Mouse (Mus musculus) lung, embryonic 14.5 days (tissue): Measurements from ENCODE around the gene Arpc1a. TPM values are rescaled to one million over a fixed set of nuclear protein-coding genes. Genes with fewer than 3 reads are reported as not detected.

Experiments
- ATAC-seq: fragments of 200-750 bp; cut with Nextera tagmentation; 2 replicates; pipeline ENCODE4 v1.8.0; 2017; ENCODE audit warnings: mild to moderate bottlenecking, moderate TSS enrichment, moderate library complexity; ENCODE audit not compliant: insufficient read depth
- DNase-seq: peaks from one replicate; pipeline ENCODE4 v3.0.0-alpha.2; 2015
- H3K27ac ChIP-seq: fragments of 300-500 bp; sonication (generic); 2 replicates; pipeline ENCODE4 v1.5.1; 2014; ENCODE audit warnings: low read depth, mild to moderate bottlenecking, moderate library complexity
- H3K27me3 ChIP-seq: fragments of 300-500 bp; sonication (generic); 2 replicates; pipeline ENCODE4 v1.6.1; 2014; ENCODE audit warnings: low read length, control low read depth; ENCODE audit not compliant: insufficient read depth
- H3K36me3 ChIP-seq: fragments of 300-500 bp; sonication (generic); 2 replicates; pipeline ENCODE4 v1.6.1; 2014; ENCODE audit warnings: control low read depth; ENCODE audit not compliant: insufficient read depth
- H3K4me1 ChIP-seq: fragments of 300-500 bp; sonication (generic); 2 replicates; pipeline ENCODE4 v1.6.1; 2014; ENCODE audit warnings: antibody characterized with exemption, control low read depth; ENCODE audit not compliant: insufficient read depth
- H3K4me2 ChIP-seq: fragments of 300-500 bp; sonication (generic); 2 replicates; pipeline ENCODE4 v1.6.1; 2014; ENCODE audit warnings: mild to moderate bottlenecking
- H3K4me3 ChIP-seq: fragments of 300-500 bp; sonication (generic); 2 replicates; pipeline ENCODE4 v1.5.1; 2014; ENCODE audit warnings: low read depth, low read length
- H3K9ac ChIP-seq: fragments of 300-500 bp; sonication (generic); 2 replicates; pipeline ENCODE4 v1.6.1; 2014
- H3K9me3 ChIP-seq: fragments of 300-500 bp; sonication (generic); 2 replicates; pipeline ENCODE4 v1.6.1; 2016; ENCODE audit warnings: low read depth, low read length, control low read depth
- CTCF ChIP-seq: IDR thresholded peaks from 2 replicates; pipeline ENCODE4 v1.5.1; 2016; ENCODE audit warnings: antibody characterized with exemption, low read depth
- WGBS: fragments of 180-500 bp; shearing (Covaris S2); extraction: QIAGEN DNeasy Blood & Tissue Kit; methylation state at CpG from one replicate; pipeline ENCODE4 v1.1.7; 2014; 5-methylcytosine and 5-hydroxymethylcytosine counted together
- polyA plus RNA-seq: library from polyadenylated mRNA; unstranded; fragments of >200 nt; fragmentation: Nextera tagmentation; extraction: Ambion mirVana; gene quantifications from 2 replicates; pipeline ENCODE4 v1.2.1, GENCODE M21; 2014

Gene Arpc1a
- polyA plus RNA-seq, 1 experiment from 2014 or later = 148 TPM

DNA sequence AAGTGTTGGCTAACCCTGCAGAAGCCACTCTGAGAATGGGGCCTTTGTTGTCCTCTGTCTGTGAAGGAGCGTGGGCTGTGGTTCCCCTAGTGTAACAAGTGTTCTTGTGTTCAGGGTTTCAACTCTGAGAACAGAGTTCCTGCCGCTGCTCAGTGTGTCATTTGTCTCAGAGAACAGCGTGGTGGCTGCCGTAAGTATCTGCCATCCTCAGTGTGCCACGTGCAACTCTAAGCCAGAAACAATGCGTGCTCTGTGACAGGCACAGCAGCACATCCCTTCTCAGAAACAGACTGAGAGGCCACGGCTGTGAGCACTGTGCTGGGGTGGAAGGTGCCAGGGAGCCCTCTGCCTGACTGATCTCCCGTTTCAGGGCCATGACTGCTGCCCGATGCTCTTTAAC, 20.7 kb downstream of the Arpc1a start:
- DNase-seq = no peak
- no peaks in the 10 kb centered on the region for H3K27me3 ChIP-seq
- H3K36me3 ChIP-seq = peaks cover 84% of the 10 kb centered on the region
- no peak overlapping the region for H3K27ac ChIP-seq
- H3K4me3 ChIP-seq = no peak overlapping the region
- no peak overlapping the region for H3K4me2 ChIP-seq
- ATAC-seq = no peak
- no peak overlapping the region for H3K9ac ChIP-seq
- TF ChIP-seq CTCF = no peak
- H3K4me1 ChIP-seq = no peaks in the 10 kb centered on the region
- H3K9me3 ChIP-seq = no peaks in the 10 kb centered on the region
- WGBS = 78% methylated on average over 9 of the region's 9 CpGs

DNA sequence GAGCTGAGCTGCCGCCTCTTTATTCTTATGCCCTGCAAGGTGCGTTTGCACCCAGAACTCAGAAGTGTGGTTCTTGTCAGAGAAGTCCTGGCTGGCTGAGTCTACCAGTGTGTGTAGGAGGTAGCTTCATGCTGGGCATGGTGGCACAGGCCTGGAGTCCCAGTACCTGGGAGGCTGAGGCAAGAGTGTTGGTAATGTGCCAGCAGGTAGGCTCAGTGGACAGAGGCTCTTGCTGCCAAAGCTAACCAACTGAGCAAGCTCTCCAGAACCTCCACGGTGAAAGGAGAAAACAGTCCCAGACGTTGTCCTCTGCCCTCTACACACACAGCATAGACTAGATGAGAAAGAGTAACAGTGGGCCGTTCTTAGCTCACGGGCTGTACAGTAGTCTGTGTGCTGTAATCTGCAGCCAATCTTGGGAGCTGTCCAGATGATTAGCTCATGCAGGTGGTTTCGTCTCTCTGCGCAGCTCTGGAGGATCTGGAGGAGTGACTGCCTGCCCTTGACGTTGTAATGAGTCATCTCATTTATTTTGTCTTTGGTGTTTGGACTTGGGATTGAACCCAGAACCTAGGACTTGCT, 22.2 kb downstream of the Arpc1a start:
- DNase-seq (no peak), ATAC-seq (no peak)
- H3K4me2 ChIP-seq = no peak overlapping the region
- no peaks in the 10 kb centered on the region for H3K27me3 ChIP-seq
- no peaks in the 10 kb centered on the region for H3K9me3 ChIP-seq
- H3K4me3 ChIP-seq = no peak overlapping the region
- no peak overlapping the region for H3K9ac ChIP-seq
- TF ChIP-seq CTCF = no peak
- H3K4me1 ChIP-seq = no peaks in the 10 kb centered on the region
- 90% methylated on average over 9 of the region's 9 CpGs for whole genome bisulfite sequencing
- no peak overlapping the region for H3K27ac ChIP-seq
- H3K36me3 ChIP-seq = peaks cover 92% of the 10 kb centered on the region

DNA sequence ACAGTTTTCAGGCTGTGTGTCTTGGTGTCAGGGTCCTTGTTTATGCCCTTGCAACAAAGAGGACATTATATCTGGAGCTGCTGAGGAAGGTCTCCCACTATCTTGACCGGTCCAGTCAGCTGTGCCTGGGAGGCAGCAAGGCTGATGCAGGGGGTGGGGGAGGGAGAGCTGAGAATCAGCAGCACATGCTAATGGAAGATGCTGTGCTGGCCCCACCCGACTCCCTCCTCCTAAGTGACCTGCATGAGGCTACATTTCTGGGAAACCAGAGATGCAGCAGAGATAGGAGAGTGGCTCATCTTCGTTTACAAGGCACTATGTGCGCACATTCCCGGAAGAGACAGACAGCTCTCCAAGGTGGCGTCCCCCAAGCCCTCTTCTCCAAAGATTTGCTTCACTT, 26.8 kb downstream of the Arpc1a start:
- ATAC-seq (no peak), DNase-seq (no peak)
- peaks cover 55% of the 10 kb centered on the region for H3K36me3 ChIP-seq
- no peak overlapping the region for H3K4me3 ChIP-seq
- WGBS = 81% methylated on average over 6 of the region's 6 CpGs
- no peaks in the 10 kb centered on the region for H3K27me3 ChIP-seq
- no peaks in the 10 kb centered on the region for H3K4me1 ChIP-seq
- no peak overlapping the region for H3K27ac ChIP-seq
- no peaks in the 10 kb centered on the region for H3K9me3 ChIP-seq
- TF ChIP-seq CTCF = no peak
- no peak overlapping the region for H3K4me2 ChIP-seq
- no peak overlapping the region for H3K9ac ChIP-seq

DNA sequence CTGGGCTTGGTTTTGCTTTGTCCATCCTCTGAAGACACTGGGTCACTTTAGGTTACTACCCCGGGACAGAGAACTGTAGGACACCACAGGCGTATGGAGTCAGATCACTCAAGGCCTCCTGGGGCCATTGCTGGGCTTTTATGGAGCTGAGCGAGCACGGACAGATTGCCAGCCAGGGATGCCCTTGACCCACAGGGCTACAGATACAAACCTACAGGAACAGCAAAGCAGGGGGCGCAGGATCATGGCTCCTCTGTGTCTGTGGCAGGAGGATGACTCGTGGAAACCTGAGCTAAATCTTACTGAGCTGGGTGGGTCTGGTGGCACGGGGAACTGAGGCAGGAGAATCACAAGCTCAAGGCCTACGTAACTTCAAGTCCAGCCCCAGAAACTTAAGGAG, 28.9 kb downstream of the Arpc1a start:
- ATAC-seq = no peak
- WGBS = 72% methylated on average over 8 of the region's 8 CpGs
- TF ChIP-seq CTCF = no peak

DNA sequence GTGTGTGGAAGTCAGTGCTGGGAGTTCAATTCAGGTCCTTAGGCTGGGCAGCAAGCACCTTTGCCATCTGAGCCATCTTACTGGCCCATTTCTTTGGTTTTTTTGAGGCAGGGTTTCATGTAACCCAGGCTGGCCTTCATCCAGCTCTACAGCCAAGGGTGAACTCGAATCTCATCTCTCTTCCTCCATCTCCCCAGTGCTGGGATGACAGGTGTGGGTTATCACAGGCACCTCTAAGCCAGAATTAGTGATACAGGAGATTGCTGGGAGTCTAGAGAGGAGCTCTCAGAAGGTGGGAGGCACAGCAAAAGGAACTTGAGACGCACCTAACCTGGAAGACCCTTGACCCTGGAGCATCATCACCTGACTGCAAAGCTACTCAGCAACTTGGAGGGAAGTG, 29.8 kb downstream of the Arpc1a start:
- no peak overlapping the region for H3K27ac ChIP-seq
- ATAC-seq = no peak
- no peak for DNase-seq

More for the DNA sequence above, 28.9 kb downstream of the Arpc1a start:
- Histone ChIP-seq H3K27ac (no peak overlapping the region), H3K4me1 (no peaks in the 10 kb centered on the region), H3K4me2 (no peak overlapping the region), H3K9me3 (no peaks in the 10 kb centered on the region), H3K4me3 (no peak overlapping the region), H3K9ac (no peak overlapping the region), H3K36me3 (peaks cover 34% of the 10 kb centered on the region), H3K27me3 (no peaks in the 10 kb centered on the region)
- no peak for DNase-seq

DNA sequence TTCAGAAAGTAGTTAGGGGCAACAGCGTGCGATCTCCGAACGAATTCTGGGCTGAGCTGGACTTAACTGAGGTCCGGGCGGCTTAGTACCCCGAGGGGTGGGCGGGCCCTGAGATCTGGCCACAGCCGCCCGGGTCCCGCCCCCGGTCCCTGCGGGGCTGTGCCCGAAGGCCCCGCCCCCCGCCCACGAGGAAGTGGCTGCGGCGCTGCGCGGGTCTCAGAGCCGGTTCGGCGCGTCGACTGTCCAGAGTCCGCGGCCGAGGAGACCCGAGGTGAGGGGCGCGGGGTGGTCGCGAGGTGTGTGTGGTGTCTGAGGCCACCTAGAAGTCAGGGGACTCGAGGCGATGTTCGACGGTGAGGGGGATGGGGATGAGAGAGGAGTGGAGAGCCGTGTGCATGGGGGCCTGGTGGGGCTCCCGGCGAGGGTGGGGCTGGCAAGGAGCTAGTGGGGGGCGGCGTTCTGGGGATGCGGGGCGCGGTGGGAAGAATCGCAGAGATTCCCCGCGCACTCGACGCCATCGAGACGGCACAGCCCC, 30.5 kb downstream of the Arpc1a start, which contains the start of gene Arpc1b:
TSS of gene Arpc1b (plus strand) at position 145 of the 535 bp plus-strand sequence.
- peak; percentile 89 for DNase-seq
- peak; percentile 77 for ATAC-seq
- Histone ChIP-seq H3K9me3 (no peaks in the 10 kb centered on the region), H3K4me1 (no peaks in the 10 kb centered on the region), H3K27ac (peak within 1 kb of the TSS; percentile 51; the same call in 1 of the 2 replicates), H3K27me3 (no peaks in the 10 kb centered on the region), H3K9ac (peak within 1 kb of the TSS; percentile 66), H3K4me2 (peak within 1 kb of the TSS; percentile 78), H3K36me3 (peaks cover 18% of the 10 kb centered on the region), H3K4me3 (peak within 1 kb of the TSS; percentile 69)
- no peak for TF ChIP-seq CTCF
- WGBS = under 1% methylated on average over 44 of the region's 53 CpGs

More for the DNA sequence above, 29.8 kb downstream of the Arpc1a start:
- TF ChIP-seq CTCF = no peak
- H3K4me2 ChIP-seq = peak overlapping the region; percentile 78
- no peaks in the 10 kb centered on the region for H3K4me1 ChIP-seq
- peak overlapping the region; percentile 69 for H3K4me3 ChIP-seq
- peaks cover 25% of the 10 kb centered on the region for H3K36me3 ChIP-seq
- no peaks in the 10 kb centered on the region for H3K9me3 ChIP-seq
- H3K9ac ChIP-seq = peak overlapping the region; percentile 66
- 18% methylated on average over 2 of the region's 2 CpGs for WGBS
- H3K27me3 ChIP-seq = no peaks in the 10 kb centered on the region

DNA sequence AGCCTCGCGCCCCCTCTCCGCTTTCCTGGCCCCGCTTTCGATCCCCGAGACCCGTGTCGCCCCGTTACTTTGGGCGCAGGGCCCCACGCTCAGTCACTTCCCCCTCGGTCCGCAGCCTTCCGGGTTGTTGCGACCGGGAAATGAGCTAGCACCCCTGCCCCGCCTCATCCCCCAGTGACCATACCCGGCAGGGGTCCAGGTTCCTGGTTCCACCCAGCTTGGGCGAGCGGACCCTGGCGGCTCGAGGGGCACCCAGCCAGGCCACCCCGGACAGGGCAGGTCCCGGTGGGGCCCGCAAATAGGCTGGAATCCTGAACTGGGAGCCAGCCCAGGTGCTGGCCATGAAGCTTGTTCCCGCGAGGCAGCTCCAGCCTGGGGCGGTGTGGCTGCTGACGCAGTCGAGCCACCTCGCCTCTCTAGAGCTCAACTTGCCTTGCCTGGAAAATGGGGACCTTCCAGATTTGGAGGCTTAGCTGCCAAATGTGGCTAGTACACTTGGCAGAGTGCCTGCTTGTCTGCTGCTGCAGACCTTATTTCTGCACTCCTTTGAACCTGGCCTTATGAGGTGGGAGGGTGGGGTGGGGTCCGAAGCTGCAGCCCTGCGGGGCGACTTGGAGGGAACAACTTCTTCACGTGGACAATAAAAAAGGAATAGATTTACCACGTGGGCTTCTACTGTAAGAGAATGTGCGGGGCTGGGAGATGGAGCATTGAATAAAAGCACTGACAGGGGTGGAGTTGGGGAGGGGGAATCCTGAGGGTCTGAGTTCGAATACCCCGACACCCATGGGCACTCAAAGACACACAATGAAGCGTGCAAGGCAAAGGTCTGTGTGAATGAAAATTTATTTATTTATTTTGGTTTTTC, 31.2 kb downstream of the Arpc1a start:
- Histone ChIP-seq H3K4me2 (peak overlapping the region; percentile 78), H3K27ac (peak overlapping the region; percentile 51; the same call in 1 of the 2 replicates), H3K9ac (peak overlapping the region; percentile 66), H3K36me3 (peaks cover 11% of the 10 kb centered on the region), H3K4me1 (no peaks in the 10 kb centered on the region), H3K4me3 (peak overlapping the region; percentile 69), H3K9me3 (no peaks in the 10 kb centered on the region), H3K27me3 (no peaks in the 10 kb centered on the region)
- peak; percentile 65 for DNase-seq
- TF ChIP-seq CTCF = no peak
- 13% methylated on average over 40 of the region's 40 CpGs for WGBS
- peak; percentile 22; the same call in 1 of the 2 replicates for ATAC-seq
